Mouse (Mus musculus) adrenal gland, postnatal 25 days (tissue): Measurements from ENCODE around the gene Hcls1. TPM values are rescaled to one million over a fixed set of nuclear protein-coding genes. Genes with fewer than 3 reads are reported as not detected.
A peak's percentile ranks its signal among the peaks of the same experiment; 100 is the strongest.

Source experiments
- DNase-seq: peaks from one replicate; pipeline ENCODE4 v3.0.0; 2021; ENCODE audit warnings: mixed read lengths
- total RNA-seq: library from RNA; stranded (reverse); gene quantifications from 2 replicates; pipeline ENCODE4 v1.2.3, GENCODE M21; 2021

The Hcls1 gene
- total RNA-seq, 1 experiment from 2014 or later, result 10.5 TPM

DNA sequence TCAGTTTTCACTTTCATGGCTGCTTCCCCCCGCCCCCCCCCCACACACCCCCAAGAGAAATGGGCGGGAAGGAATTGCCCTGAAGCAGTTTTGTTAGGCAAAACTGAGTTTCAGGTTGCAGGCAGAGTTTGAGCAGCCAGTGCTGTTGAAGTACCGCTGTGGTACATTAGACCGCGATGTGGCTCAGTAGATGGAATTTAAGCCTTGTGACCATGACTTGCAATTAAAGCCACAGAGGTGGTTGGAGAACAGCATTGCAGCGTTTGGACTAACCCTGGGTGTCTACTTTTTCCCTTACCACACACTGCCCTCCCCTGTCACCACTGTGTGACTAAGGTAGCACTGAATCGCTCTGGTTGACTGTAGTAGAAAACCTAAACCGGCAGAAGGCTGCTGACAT is 54.7 kb downstream of the Hcls1 start:
- no peak for DNase-seq

DNA sequence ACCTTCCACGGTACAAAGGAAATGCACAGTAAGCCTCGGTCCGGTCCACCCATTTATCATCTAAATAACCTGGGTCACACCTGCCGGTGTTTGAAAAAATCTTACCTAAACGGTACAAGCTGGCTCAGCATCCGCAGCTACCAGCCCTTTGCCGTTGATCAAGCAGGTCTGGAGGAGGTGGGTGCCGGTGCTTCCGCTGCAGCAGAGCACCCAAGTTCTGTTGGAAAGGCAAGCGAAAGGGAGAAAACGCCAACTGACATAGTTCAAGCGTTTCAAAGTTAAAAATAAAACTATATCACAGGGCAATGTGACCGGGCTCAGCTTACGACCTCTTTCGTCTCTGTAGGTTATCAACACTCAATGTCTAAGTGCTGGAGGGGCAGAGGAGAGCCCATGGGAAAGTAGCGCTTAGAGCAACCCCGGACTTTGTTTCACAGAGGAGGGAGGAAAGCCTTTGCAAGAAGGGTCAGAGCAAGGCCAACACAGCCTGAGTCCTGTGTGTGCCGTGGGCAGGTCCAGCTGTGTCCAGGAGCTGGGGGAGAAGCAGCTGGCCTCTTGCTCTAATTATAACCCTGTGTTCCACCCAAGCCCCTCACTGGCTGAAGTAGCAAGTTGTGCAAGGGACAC is 55.3 kb downstream of the Hcls1 start, which contains the start of gene Fbxo40:
Gene Fbxo40 (minus strand): TSS at position 469 of the 627 bp plus-strand sequence.
- DNase-seq, result no peak

DNA sequence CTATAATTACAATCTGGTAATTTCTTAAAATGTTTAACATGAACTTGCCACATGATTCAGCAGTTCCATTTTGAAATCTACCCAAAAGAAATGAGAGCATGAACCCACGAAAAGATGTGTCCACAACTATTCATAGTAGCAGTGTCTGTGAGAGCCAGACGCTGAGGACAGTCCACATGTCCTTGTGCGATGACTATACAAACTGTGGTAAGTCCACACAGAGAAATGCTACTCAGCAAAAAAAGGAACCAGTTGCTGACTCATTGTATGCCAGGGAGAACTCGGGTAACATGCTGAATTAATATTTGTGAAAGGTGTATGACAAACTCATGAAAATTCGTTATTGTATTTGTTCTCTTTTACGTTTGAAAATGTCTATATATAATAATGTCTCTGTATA is 62.9 kb downstream of the Hcls1 start:
- DNase-seq, result no peak

DNA sequence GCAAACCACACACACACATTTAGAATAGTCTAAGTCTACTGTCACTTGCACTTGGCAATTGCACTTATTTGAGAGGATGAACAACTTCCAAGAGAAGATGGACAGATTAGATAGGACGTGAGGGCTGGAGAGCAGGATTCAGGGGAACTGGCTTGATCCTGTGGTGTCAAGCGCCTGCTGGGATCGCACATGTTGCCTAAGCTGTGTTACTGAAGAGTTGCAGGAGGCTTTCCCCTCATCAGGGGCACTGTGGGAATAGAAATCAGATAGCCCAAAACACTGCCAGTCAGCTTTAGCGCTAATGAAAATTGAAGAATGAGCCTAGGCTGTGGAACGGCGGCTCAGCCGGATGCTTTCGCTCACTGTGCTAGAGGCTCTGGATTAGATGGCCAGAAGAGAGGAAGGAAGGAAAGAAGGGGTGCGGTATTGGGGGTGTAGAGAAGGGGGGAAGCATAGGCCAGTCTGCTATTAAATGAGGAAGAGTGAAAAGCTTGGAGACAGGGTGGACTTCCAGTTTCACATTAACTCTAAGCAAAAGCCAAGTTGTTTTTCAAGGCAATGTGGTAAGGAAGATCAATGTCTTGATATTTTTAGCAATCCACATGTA is 64.7 kb downstream of the Hcls1 start:
- DNase-seq, result no peak

DNA sequence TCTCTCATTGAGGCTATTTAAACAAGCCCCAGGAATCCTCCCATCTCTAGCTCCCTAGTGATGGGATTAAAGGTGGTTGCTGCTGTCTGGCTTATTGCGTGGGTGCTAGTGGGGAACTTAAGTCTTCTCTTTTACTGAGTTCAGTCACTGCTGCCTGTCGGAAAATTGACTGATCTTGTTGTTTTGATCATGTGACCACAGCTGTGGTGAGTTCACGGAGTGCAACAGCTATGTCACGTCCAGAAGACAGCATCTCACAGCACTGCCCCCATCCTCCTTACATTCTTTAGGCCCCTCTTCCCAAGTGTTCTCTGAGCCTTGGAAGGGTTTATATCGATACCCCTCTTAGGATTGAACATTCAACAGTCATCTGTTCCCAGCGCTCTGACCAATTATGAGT is 74.5 kb downstream of the Hcls1 start:
- DNase-seq, result no peak

DNA sequence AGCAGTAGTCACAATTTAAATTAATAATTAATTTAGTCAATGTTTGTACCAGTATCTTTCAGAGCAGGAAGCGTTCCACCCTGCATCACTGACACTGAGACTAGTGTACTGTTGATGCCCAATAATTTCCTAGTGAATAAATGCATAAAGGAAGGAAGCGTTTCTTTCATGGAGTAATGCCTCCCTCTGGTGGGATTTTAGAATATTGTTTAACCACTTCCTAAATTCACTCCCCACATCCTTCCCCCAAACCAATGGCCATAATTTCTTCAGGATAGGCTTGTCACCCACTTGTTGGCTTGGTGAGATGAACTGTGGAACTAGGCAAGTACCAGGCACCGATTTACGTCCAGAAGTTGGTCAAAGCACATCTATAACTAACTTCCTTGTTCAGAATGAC is 75.6 kb downstream of the Hcls1 start:
- no peak for DNase-seq

DNA sequence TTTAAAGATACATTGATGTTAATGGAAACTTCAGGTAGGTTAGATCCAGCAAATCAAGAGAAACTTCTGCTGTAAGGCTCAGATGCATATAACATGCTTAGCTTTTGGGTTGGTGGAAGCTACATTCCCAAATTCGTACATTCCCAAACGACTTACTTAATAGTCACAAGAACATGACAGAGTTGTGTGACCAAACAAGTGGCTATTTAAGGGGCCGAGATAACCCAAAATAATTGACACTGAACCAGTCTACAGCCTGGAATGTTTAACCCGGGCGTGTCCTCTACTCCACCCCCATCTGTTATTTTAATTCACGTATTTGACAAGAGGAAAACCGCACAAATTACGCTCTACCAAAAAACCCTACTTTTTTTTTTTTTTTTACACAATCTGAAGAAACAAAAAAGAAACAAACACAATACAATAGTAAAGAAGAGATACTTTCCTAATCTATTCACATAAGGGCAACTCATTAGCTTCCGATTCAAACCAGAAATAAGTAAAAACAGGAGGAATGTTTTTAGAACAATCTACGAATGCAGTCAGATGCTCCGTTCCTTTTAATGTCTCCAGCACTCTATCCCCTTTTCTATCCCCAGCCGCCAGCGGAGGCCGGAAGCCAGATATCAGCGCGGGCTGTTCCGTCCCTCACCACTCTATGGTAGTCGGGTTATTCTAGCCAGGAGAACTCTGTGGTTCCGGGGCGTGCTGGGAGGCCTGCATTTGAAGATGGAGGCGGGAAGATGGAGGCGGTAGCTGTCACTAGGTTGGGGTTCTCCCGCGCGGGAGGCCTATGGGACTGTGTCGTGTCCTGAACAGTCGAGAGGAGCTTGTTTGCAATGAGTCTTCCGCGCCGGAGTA is 76.5 kb downstream of the Hcls1 start, which contains the start of gene Polq:
Gene Polq (plus strand): TSS at position 726 of the 861 bp plus-strand sequence.
- peak; percentile 90 for DNase-seq

DNA sequence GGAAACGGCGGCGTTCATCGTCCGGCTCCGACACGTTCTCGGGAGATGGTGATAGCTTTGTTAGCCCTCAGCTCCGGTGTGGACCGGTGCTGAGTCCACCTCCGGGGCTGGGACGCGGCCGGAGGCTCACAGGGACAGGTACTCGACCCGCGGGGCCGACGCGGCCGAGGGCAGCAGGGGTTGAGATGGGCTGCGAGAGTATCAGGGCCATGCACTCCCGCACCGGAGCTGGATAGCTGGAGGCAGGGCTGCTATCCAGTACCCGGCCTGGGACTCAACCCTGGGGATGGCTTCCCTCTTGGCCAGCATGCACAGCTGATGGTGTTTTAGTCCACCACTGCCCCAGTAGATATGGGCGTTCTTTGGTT is 77.1 kb downstream of the Hcls1 start:
- DNase-seq, result peak; percentile 3

DNA sequence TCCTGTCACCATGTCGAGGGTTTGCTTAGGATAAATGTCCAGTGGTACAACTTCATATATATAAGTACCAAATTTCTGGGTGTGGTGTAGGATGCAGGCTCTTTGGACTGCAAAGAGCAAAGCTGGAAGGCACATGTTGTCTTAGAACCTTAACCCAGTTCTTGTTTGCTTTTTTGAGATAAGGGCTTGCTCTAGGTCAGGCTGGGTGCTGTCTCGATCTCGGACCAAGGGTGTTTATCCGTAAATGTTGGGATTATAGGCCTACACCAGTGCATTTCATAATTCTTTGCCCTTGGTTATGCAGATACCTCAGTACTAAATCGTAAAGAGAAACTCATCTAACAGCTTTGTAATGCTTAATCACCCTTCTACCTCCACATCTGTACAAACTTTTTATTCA is 77.6 kb downstream of the Hcls1 start:
- no peak for DNase-seq

Other genes starting within 250 kb of the Hcls1 start
- not detected in 2 replicates for gene Ildr1, start 241.0 kb upstream of the Hcls1 start, total RNA-seq
- gene Slc15a2, start 150.0 kb upstream of the Hcls1 start, total RNA-seq, result 1.1 and 1.7 TPM in 2 replicates
- 18.6 and 19.5 TPM in 2 replicates for gene Iqcb1, start 106.6 kb upstream of the Hcls1 start, total RNA-seq
- 1.4 and 1.6 TPM in 2 replicates for gene Eaf2, start 60.0 kb upstream of the Hcls1 start, total RNA-seq
- 60.8 and 97.3 TPM in 2 replicates for gene Golgb1, start 59.8 kb upstream of the Hcls1 start, total RNA-seq
- gene Fbxo40, start 55.5 kb downstream of the Hcls1 start, total RNA-seq, result 0.15 TPM in 1 of 2 replicates, not detected in the other
- 1.0 and 2.1 TPM in 2 replicates for gene Polq, start 76.8 kb downstream of the Hcls1 start, total RNA-seq